Mouse (Mus musculus): ENCODE measurements around the gene Nuak2. TPM values are rescaled to one million over a fixed set of nuclear protein-coding genes. Genes with fewer than 3 reads are reported as not detected.

The Nuak2 gene
- total RNA-seq (2012; rRNA removed): 7.4 and 8.0 TPM in 2 replicates

DNA sequence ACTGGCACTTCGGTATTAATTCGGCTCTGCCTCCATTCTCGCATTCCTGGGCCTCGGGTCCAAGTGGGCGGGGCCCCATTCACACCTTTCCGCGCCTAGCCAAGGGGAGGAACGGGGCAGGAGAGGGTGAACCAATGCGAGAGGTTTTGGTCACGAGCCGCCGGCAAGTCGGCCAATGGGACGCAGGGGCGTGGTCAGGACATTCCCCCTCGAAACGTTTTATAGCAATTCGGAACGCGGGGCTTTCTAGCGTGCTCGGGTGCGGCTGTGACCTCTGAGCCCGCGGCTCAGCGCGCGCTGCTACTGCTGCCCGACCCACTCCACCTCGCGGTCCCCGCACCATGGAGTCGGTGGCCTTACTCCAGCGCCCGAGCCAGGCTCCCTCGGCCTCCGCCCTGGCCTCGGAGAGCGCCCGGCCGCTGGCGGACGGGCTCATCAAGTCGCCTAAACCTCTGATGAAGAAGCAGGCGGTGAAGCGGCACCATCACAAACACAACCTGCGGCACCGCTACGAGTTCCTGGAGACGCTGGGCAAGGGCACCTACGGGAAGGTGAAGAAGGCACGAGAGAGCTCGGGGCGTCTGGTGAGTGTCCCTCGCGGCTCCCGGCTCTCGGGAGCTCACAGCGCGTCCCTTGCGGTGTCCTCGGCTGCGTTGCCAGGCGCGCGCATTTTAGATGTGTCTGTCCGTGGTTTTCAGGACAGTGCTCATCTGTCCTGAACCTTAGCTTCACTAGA, at the start of gene Nuak2:
Nuak2 (plus strand) TSS at position 238 of the 736 bp plus-strand sequence.
- in situ Hi-C loops (cut with MboI; ENCODE audit: low sequenced_read_pairs in 2 of 2, unreplicated experiment in 2 of 2): no loop called here
- TF ChIP-seq MAFK (IDR thresholded peaks at IDR 0.05; ENCODE audit: insufficient read depth, low read depth, low read length) (no peak), CHD2 (IDR thresholded peaks at IDR 0.05; ENCODE audit: low read depth, low read length) (0 out of 2 replicates have a peak, but pooled peaks have one; percentile 38)
- H3K4me3 ChIP-seq (ENCODE audit: insufficient read depth in 1 of 2, low read depth in 1 of 2, low read length in 2 of 2, poor library complexity in 1 of 2, severe bottlenecking in 1 of 2): peak within 1 kb of the TSS; percentile 70 to 73
- no peaks in the 10 kb centered on the region for H3K36me3 ChIP-seq (ENCODE audit: control insufficient read depth, insufficient read depth, low read length, poor library complexity, severe bottlenecking)
- H3K27ac ChIP-seq (ENCODE audit: insufficient read depth, low read depth, low read length, poor library complexity, severe bottlenecking): no peak within 1 kb of the TSS
- DNase-seq (ENCODE audit: low read depth, low spot score): peak; percentile 91
- peaks cover 5 to 7% of the 10 kb centered on the region in 2 experiments; a peak in 3 of 4 replicates for H3K4me1 ChIP-seq (ENCODE audit: control insufficient read depth in 2 of 2, insufficient read depth in 2 of 2, low read length in 2 of 2, poor library complexity in 1 of 2)
- H3K9me3 ChIP-seq (ENCODE audit: control insufficient read depth, insufficient read depth, low read depth, low read length): no peaks in the 10 kb centered on the region
- H3K9ac ChIP-seq (ENCODE audit: insufficient read depth, low read depth, low read length, poor library complexity, severe bottlenecking): peak within 1 kb of the TSS; percentile 69

DNA sequence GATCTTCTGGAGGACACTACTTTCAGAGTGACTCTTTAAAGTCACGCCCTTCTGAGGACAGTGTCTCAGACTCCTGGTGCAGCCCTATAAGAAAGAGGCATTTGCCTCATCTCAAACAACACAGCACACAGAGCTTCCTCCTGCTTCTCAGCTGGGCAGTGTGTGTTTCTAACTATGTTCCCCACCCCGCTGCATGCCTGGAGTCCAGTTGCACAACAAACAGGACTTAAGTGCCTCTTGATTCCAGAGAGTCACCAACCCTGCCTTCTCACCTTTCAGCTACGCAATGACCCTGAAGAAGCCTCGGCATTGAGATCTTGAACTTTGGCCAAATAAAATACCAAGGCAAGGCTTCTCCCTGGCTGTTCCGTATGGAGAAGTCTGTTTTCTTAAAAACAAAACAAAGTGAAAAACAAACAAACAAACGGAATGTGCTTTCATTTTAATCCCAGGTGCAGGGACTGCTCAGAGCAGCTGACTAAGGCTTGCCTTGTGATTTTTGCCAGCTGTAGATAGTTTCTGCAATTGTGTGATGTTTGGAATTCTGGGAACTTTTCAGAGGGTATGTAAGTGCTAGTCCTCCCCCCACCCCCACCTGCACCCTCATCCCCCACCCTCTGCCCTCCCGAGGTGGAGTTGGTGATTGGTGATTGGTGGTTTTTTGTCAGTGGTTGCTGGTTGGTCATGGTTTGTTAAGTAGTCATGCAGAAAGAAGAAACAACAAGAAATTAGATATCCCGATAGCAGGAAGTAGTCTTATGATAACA, 49.0 kb upstream of the Nuak2 start:
- H3K9me3 ChIP-seq (ENCODE audit: control insufficient read depth, insufficient read depth, low read depth, low read length): no peaks in the 10 kb centered on the region
- in situ Hi-C loops (cut with MboI; ENCODE audit: low sequenced_read_pairs in 2 of 2, unreplicated experiment in 2 of 2): no loop called here
- H3K4me1 ChIP-seq (ENCODE audit: control insufficient read depth in 2 of 2, insufficient read depth in 2 of 2, low read length in 2 of 2, poor library complexity in 1 of 2): peaks cover 22 to 45% of the 10 kb centered on the region in 2 experiments
- peak overlapping the region; percentile 99 for H3K27ac ChIP-seq (ENCODE audit: insufficient read depth, low read depth, low read length, poor library complexity, severe bottlenecking)
- peak overlapping the region; percentile 45; the same call in 1 of the 2 replicates for H3K9ac ChIP-seq (ENCODE audit: insufficient read depth, low read depth, low read length, poor library complexity, severe bottlenecking)
- no peak for TF ChIP-seq CHD2 (IDR thresholded peaks at IDR 0.05; ENCODE audit: low read depth, low read length)
- TF ChIP-seq MAFK (IDR thresholded peaks at IDR 0.05; ENCODE audit: insufficient read depth, low read depth, low read length): no peak
- no peak for TF ChIP-seq ZC3H11A (IDR thresholded peaks at IDR 0.05; ENCODE audit: borderline replicate concordance, low read depth, low read length)
- TF ChIP-seq HCFC1 (IDR thresholded peaks at IDR 0.05; ENCODE audit: borderline replicate concordance, insufficient read depth, low read length): no peak
- no peak for TF ChIP-seq ZNF384 (IDR thresholded peaks at IDR 0.05; ENCODE audit: low read depth, low read length)
- no peaks in the 10 kb centered on the region for H3K36me3 ChIP-seq (ENCODE audit: control insufficient read depth, insufficient read depth, low read length, poor library complexity, severe bottlenecking)
- H3K4me3 ChIP-seq (ENCODE audit: insufficient read depth in 1 of 2, low read depth in 1 of 2, low read length in 2 of 2, poor library complexity in 1 of 2, severe bottlenecking in 1 of 2): peak overlapping the region in 1 of 2 experiments; percentile 16; a peak in 2 of 4 replicates
- no peak for DNase-seq (ENCODE audit: low read depth, low spot score)

DNA sequence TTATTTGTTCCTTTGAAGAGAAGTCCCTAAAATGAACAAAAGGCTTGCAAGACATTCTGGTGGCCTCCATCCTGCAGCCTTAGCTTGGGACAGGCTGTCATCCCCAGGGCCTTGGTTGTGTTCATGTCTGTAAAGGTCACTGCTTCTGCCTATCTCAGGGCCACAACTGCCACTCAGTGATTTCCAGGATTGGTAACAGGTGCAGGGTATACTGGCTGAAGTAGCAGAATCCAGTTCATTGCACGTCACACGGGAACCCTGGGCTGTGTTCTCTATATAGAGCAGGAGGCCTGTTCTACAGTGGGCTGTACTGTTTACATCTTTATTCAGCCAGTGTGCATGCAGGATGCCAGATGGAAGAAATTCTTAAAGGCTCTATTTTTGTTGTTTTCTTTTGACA, 48.0 kb upstream of the Nuak2 start:
- peaks cover 20 to 43% of the 10 kb centered on the region in 2 experiments for H3K4me1 ChIP-seq (ENCODE audit: control insufficient read depth in 2 of 2, insufficient read depth in 2 of 2, low read length in 2 of 2, poor library complexity in 1 of 2)
- no peak overlapping the region for H3K4me3 ChIP-seq (ENCODE audit: insufficient read depth in 1 of 2, low read depth in 1 of 2, low read length in 2 of 2, poor library complexity in 1 of 2, severe bottlenecking in 1 of 2)
- no peak for DNase-seq (ENCODE audit: low read depth, low spot score)
- H3K27ac ChIP-seq (ENCODE audit: insufficient read depth, low read depth, low read length, poor library complexity, severe bottlenecking): peak overlapping the region; percentile 75; the same call in 1 of the 2 replicates
- H3K9me3 ChIP-seq (ENCODE audit: control insufficient read depth, insufficient read depth, low read depth, low read length): no peaks in the 10 kb centered on the region
- no peaks in the 10 kb centered on the region for H3K36me3 ChIP-seq (ENCODE audit: control insufficient read depth, insufficient read depth, low read length, poor library complexity, severe bottlenecking)
- TF ChIP-seq ZNF384 (IDR thresholded peaks at IDR 0.05; ENCODE audit: low read depth, low read length): no peak
- TF ChIP-seq MAFK (IDR thresholded peaks at IDR 0.05; ENCODE audit: insufficient read depth, low read depth, low read length): no peak
- TF ChIP-seq CHD2 (IDR thresholded peaks at IDR 0.05; ENCODE audit: low read depth, low read length): no peak
- no peak for TF ChIP-seq ZC3H11A (IDR thresholded peaks at IDR 0.05; ENCODE audit: borderline replicate concordance, low read depth, low read length)
- no peak for TF ChIP-seq HCFC1 (IDR thresholded peaks at IDR 0.05; ENCODE audit: borderline replicate concordance, insufficient read depth, low read length)
- no peak overlapping the region for H3K9ac ChIP-seq (ENCODE audit: insufficient read depth, low read depth, low read length, poor library complexity, severe bottlenecking)
- in situ Hi-C loops (cut with MboI; ENCODE audit: low sequenced_read_pairs in 2 of 2, unreplicated experiment in 2 of 2): no loop called here

GRCm38 (mm10) chr1:132268418-132269060, 47.4 kb upstream of the Nuak2 start:
- Histone ChIP-seq H3K27ac (ENCODE audit: insufficient read depth, low read depth, low read length, poor library complexity, severe bottlenecking) (peak overlapping the region; percentile 75; the same call in 1 of the 2 replicates), H3K36me3 (ENCODE audit: control insufficient read depth, insufficient read depth, low read length, poor library complexity, severe bottlenecking) (no peaks in the 10 kb centered on the region), H3K9ac (ENCODE audit: insufficient read depth, low read depth, low read length, poor library complexity, severe bottlenecking) (no peak overlapping the region), H3K4me1 (ENCODE audit: control insufficient read depth in 2 of 2, insufficient read depth in 2 of 2, low read length in 2 of 2, poor library complexity in 1 of 2) (peaks cover 19 to 43% of the 10 kb centered on the region in 2 experiments), H3K9me3 (ENCODE audit: control insufficient read depth, insufficient read depth, low read depth, low read length) (no peaks in the 10 kb centered on the region), H3K4me3 (ENCODE audit: insufficient read depth in 1 of 2, low read depth in 1 of 2, low read length in 2 of 2, poor library complexity in 1 of 2, severe bottlenecking in 1 of 2) (no peak overlapping the region)
- DNase-seq (ENCODE audit: low read depth, low spot score): no peak
- in situ Hi-C loops (cut with MboI; ENCODE audit: low sequenced_read_pairs in 2 of 2, unreplicated experiment in 2 of 2): no loop called here
- no peak for TF ChIP-seq CHD2 (IDR thresholded peaks at IDR 0.05; ENCODE audit: low read depth, low read length)
- TF ChIP-seq ZC3H11A (IDR thresholded peaks at IDR 0.05; ENCODE audit: borderline replicate concordance, low read depth, low read length): no peak
- TF ChIP-seq ZNF384 (IDR thresholded peaks at IDR 0.05; ENCODE audit: low read depth, low read length): no peak
- TF ChIP-seq HCFC1 (IDR thresholded peaks at IDR 0.05; ENCODE audit: borderline replicate concordance, insufficient read depth, low read length): no peak
- TF ChIP-seq MAFK (IDR thresholded peaks at IDR 0.05; ENCODE audit: insufficient read depth, low read depth, low read length): no peak
